Mouse (Mus musculus): ENCODE measurements around the gene Hist1h2ag. TPM values are rescaled to one million over a fixed set of nuclear protein-coding genes. Genes with fewer than 3 reads are reported as not detected.
A peak's percentile ranks its signal among the peaks of the same experiment; 100 is the strongest.

Gene Hist1h2ag
- polyA plus RNA-seq, 1 experiment from 2014 or later, result 11.9 TPM

GRCm38 (mm10) chr13:22015479-22016450 is 27.0 kb downstream of the Hist1h2ag start:
- Histone ChIP-seq H3K27ac (no peak overlapping the region), H3K4me1 (replicated peaks) (peaks cover 7% of the 10 kb centered on the region), H3K27me3 (peaks cover 94% of the 10 kb centered on the region), H3K9me3 (0 out of 2 replicates have a peak, but pooled peaks cover 6% of the 10 kb centered on the region), H3K4me3 (no peak overlapping the region), H3K36me3 (no peaks in the 10 kb centered on the region), H3K4me2 (no peak overlapping the region), H3K9ac (no peak overlapping the region)
- no peak for ATAC-seq (ENCODE audit: low FRiP score)
- WGBS, result 15% methylated on average over 27 of the region's 27 CpGs

GRCm38 (mm10) chr13:22014411-22014845 is 28.3 kb downstream of the Hist1h2ag start:
- H3K27ac ChIP-seq, result no peak overlapping the region
- H3K27me3 ChIP-seq, result peaks cover 94% of the 10 kb centered on the region
- WGBS, result 14% methylated on average over 17 of the region's 17 CpGs
- peak overlapping the region; percentile 2; the same call in 1 of the 2 replicates for H3K4me3 ChIP-seq
- 0 out of 2 replicates have a peak, but pooled peaks cover 6% of the 10 kb centered on the region for H3K9me3 ChIP-seq
- no peak overlapping the region for H3K9ac ChIP-seq
- H3K4me2 ChIP-seq, result peak overlapping the region; percentile 15
- H3K36me3 ChIP-seq, result no peaks in the 10 kb centered on the region
- no peak for ATAC-seq (ENCODE audit: low FRiP score)
- H3K4me1 ChIP-seq (replicated peaks), result no peaks in the 10 kb centered on the region

- Histone ChIP-seq H3K4me1 (replicated peaks) (no peaks in the 10 kb centered on the region), H3K9me3 (0 out of 2 replicates have a peak, but pooled peaks cover 6% of the 10 kb centered on the region), H3K27ac (no peak overlapping the region), H3K36me3 (no peaks in the 10 kb centered on the region), H3K4me2 (no peak overlapping the region), H3K27me3 (peaks cover 94% of the 10 kb centered on the region), H3K4me3 (no peak overlapping the region), H3K9ac (no peak overlapping the region)
- no peak for ATAC-seq (ENCODE audit: low FRiP score)
- 22% methylated on average over 13 of the region's 13 CpGs for WGBS
Observed at GRCm38 (mm10) chr13:22013716-22014115, 29.0 kb downstream of the Hist1h2ag start.

- no peak within 1 kb of the TSS for H3K9ac ChIP-seq
- no peak within 1 kb of the TSS for H3K4me2 ChIP-seq
- H3K27me3 ChIP-seq, result peaks cover 96% of the 10 kb centered on the region
- H3K4me3 ChIP-seq, result no peak within 1 kb of the TSS
- H3K9me3 ChIP-seq, result no peaks in the 10 kb centered on the region
- WGBS, result 41% methylated on average over 6 of the region's 7 CpGs
- H3K27ac ChIP-seq, result no peak within 1 kb of the TSS
- no peak for ATAC-seq (ENCODE audit: low FRiP score)
- no peaks in the 10 kb centered on the region for H3K36me3 ChIP-seq
- H3K4me1 ChIP-seq (replicated peaks), result peaks cover 18% of the 10 kb centered on the region
Observed at GRCm38 (mm10) chr13:22009642-22010041, 33.1 kb downstream of the Hist1h2ag start, which contains the start of gene Prss16. TSS of gene Prss16 (minus strand) at chr13:22009742.

- H3K9me3 ChIP-seq, result no peaks in the 10 kb centered on the region
- 72% methylated on average over 3 of the region's 3 CpGs for WGBS
- no peak overlapping the region for H3K27ac ChIP-seq
- H3K9ac ChIP-seq, result no peak overlapping the region
- no peak for ATAC-seq (ENCODE audit: low FRiP score)
- H3K4me3 ChIP-seq, result no peak overlapping the region
- H3K4me2 ChIP-seq, result no peak overlapping the region
- H3K36me3 ChIP-seq, result no peaks in the 10 kb centered on the region
- peaks cover 96% of the 10 kb centered on the region for H3K27me3 ChIP-seq
- peaks cover 18% of the 10 kb centered on the region for H3K4me1 ChIP-seq (replicated peaks)
Observed at GRCm38 (mm10) chr13:22008707-22009106, 34.0 kb downstream of the Hist1h2ag start.

- peaks cover 97% of the 10 kb centered on the region for H3K27me3 ChIP-seq
- no peak overlapping the region for H3K4me3 ChIP-seq
- no peaks in the 10 kb centered on the region for H3K36me3 ChIP-seq
- H3K9ac ChIP-seq, result no peak overlapping the region
- WGBS, result 52% methylated on average over 7 of the region's 7 CpGs
- H3K9me3 ChIP-seq, result no peaks in the 10 kb centered on the region
- no peak overlapping the region for H3K27ac ChIP-seq
- no peak for ATAC-seq (ENCODE audit: low FRiP score)
- peaks cover 18% of the 10 kb centered on the region for H3K4me1 ChIP-seq (replicated peaks)
- H3K4me2 ChIP-seq, result no peak overlapping the region
Observed at GRCm38 (mm10) chr13:22007872-22008271, 34.9 kb downstream of the Hist1h2ag start.

GRCm38 (mm10) chr13:22007121-22007510 is 35.6 kb downstream of the Hist1h2ag start:
- Histone ChIP-seq H3K9ac (peak overlapping the region; percentile 36; the same call in 1 of the 2 replicates), H3K9me3 (no peaks in the 10 kb centered on the region), H3K36me3 (no peaks in the 10 kb centered on the region), H3K4me1 (replicated peaks) (peaks cover 18% of the 10 kb centered on the region), H3K27ac (no peak overlapping the region), H3K4me2 (peak overlapping the region; percentile 71), H3K4me3 (peak overlapping the region; percentile 43), H3K27me3 (peaks cover 97% of the 10 kb centered on the region)
- 1% methylated on average over 18 of the region's 18 CpGs for WGBS
- ATAC-seq (ENCODE audit: low FRiP score), result no peak

- H3K9ac ChIP-seq, result peak overlapping the region; percentile 49
- peak overlapping the region; percentile 71 for H3K4me2 ChIP-seq
- no peaks in the 10 kb centered on the region for H3K9me3 ChIP-seq
- H3K27ac ChIP-seq, result no peak overlapping the region
- H3K4me1 ChIP-seq (replicated peaks), result peaks cover 18% of the 10 kb centered on the region
- WGBS, result under 1% methylated on average over 38 of the region's 38 CpGs
- ATAC-seq (ENCODE audit: low FRiP score), result peak; percentile 78
- peaks cover 99% of the 10 kb centered on the region for H3K27me3 ChIP-seq
- H3K4me3 ChIP-seq, result peak overlapping the region; percentile 43
- H3K36me3 ChIP-seq, result no peaks in the 10 kb centered on the region
Observed at GRCm38 (mm10) chr13:22006334-22007120, 36.2 kb downstream of the Hist1h2ag start.

- ATAC-seq (ENCODE audit: low FRiP score), result peak; percentile 75
- Histone ChIP-seq H3K27ac (no peak overlapping the region), H3K27me3 (peaks cover 100% of the 10 kb centered on the region), H3K4me2 (peak overlapping the region; percentile 71), H3K36me3 (no peaks in the 10 kb centered on the region), H3K4me3 (peak overlapping the region; percentile 43), H3K9me3 (no peaks in the 10 kb centered on the region), H3K4me1 (replicated peaks) (peaks cover 18% of the 10 kb centered on the region), H3K9ac (peak overlapping the region; percentile 49)
- 1% methylated on average over 37 of the region's 45 CpGs for WGBS
Observed at GRCm38 (mm10) chr13:22005605-22006333, 37.0 kb downstream of the Hist1h2ag start.

- Histone ChIP-seq H3K4me1 (replicated peaks) (peaks cover 16% of the 10 kb centered on the region), H3K27ac (no peak overlapping the region), H3K4me3 (no peak overlapping the region), H3K4me2 (no peak overlapping the region), H3K9ac (no peak overlapping the region), H3K9me3 (no peaks in the 10 kb centered on the region), H3K36me3 (no peaks in the 10 kb centered on the region), H3K27me3 (peaks cover 100% of the 10 kb centered on the region)
- 25% methylated on average over 5 of the region's 5 CpGs for WGBS
- no peak for ATAC-seq (ENCODE audit: low FRiP score)
Observed at GRCm38 (mm10) chr13:22001823-22002222, 40.9 kb downstream of the Hist1h2ag start.

GRCm38 (mm10) chr13:22001346-22001745 is 41.4 kb downstream of the Hist1h2ag start:
- 51% methylated on average over 2 of the region's 2 CpGs for WGBS
- Histone ChIP-seq H3K9ac (no peak overlapping the region), H3K4me2 (no peak overlapping the region), H3K27ac (no peak overlapping the region), H3K9me3 (no peaks in the 10 kb centered on the region), H3K4me1 (replicated peaks) (peaks cover 11% of the 10 kb centered on the region), H3K36me3 (no peaks in the 10 kb centered on the region), H3K27me3 (peaks cover 100% of the 10 kb centered on the region), H3K4me3 (no peak overlapping the region)
- no peak for ATAC-seq (ENCODE audit: low FRiP score)

Data from hindbrain, embryonic 13.5 days (tissue).